Mouse (Mus musculus): ENCODE data around the gene Ppfibp1. TPM values are rescaled to one million over a fixed set of nuclear protein-coding genes. Genes with fewer than 3 reads are reported as not detected.
A peak's percentile ranks its signal among the peaks of the same experiment; 100 is the strongest.
"Not testable (repeated sequence)": the region's sequence is repeated elsewhere in the genome, so short reads cannot be mapped to it uniquely, and the experiment has no call there.

Gene Ppfibp1
- total RNA-seq (2021) = 83.0 and 102 TPM in 2 replicates
- long read RNA-seq, experiment 1, full-length matches to known transcripts = 9 of 33 reads
- long read RNA-seq, experiment 1, partial matches to known transcripts = 4 of 33 reads
- long read RNA-seq, experiment 1, other reads (novel, unspliced or antisense) = 20 of 33 reads
- long read RNA-seq, experiment 2, full-length matches to known transcripts = 5 of 30 reads
- long read RNA-seq, experiment 2, partial matches to known transcripts = 3 of 30 reads
- long read RNA-seq, experiment 2, other reads (novel, unspliced or antisense) = 22 of 30 reads

DNA sequence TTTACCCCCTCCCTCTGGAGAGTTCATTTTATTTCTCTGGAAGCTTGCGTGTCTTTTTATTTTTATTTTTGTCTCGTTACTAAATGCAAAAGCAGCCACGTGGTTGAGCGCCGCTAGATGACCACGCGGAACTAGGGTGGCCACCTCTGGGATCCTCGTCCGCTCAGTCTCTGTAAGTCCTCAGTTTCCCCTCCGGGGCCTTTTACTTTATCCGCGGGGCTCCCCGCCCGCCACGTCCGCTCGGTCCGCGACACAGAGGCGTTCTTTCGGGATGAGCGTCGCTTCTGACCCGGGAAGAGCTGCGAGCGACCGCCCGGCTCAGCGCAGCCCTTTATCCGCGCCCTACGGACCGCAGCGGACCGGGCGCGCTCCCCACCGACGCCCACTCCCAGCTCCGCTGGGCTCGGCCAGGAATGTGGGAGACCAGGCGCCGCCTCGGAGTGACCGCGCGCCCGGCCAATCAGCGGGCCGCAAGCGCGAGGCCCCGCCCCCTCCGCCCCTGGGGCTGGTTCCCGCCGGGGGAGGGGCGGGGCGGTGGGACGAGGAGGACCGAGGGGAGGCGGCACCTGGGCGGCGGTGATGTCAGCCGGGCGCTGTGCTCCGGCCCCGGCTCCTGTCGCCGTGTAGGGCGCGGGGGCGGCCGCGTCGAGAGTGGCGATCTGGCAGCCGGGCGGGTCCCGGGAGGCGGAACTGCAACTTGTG is at the start of gene Ppfibp1:
Ppfibp1 (plus strand) TSS at position 530 of the 702 bp plus-strand sequence.
- peak; percentile 98 for DNase-seq

DNA sequence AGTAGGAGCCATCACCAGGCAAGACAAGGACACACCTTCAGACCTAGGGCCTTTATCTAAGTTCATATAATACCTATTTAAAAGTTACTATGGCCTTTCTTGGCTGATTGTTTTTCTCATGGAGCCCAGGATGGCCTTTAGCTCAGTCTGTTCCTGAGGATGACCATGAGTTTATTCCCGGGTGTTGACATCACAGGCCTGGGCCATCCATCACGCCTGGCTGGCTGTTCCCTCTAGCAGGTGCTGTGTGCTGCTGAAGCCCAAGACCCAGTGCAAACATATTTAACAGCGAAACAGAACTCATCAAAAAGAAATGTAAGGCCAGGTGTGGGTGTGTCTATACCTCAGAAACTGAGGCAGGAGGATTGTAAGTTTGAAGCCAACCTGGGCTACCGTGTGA is 49.4 kb upstream of the Ppfibp1 start:
- DNase-seq = peak; percentile 44

DNA sequence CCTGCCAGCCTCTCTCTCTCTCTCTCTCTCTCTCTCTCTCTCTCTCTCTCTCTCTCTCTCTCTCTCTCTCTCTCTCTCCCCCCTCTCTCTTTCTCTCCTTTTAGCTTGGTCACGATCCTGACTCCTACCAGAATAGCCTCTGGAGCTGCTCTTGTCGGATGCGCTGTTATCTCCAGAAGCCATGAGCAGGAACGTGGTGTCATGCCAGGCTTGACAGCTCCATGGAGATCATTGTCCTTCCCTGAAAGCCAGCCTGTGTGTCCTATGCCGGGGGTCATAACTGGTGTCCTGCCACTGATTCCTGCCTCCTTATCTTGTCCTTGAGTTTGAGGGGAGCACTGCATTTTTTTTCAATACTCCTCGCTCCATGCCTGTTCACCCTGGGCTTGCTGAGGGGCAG is 43.4 kb upstream of the Ppfibp1 start:
- DNase-seq = no peak

DNA sequence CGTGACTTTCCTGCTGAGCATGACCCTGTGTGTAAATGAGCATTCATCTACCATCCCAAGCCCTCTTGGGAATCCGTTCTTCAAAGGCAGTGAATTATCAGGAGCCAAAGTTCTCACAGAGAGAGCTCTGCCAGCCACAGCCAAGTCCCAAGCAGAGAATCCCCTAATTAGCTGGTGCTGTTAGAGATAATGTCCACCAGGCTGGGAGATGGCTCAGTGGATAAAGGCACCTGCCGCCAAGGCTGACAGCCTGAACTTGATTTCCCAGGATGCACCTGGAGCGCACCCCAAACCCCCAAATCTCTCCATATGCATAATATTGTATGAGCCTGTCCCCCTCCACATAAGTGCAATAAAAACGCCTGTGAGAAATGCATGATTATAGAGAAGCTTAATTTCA is 42.9 kb upstream of the Ppfibp1 start:
- DNase-seq = no peak

DNA sequence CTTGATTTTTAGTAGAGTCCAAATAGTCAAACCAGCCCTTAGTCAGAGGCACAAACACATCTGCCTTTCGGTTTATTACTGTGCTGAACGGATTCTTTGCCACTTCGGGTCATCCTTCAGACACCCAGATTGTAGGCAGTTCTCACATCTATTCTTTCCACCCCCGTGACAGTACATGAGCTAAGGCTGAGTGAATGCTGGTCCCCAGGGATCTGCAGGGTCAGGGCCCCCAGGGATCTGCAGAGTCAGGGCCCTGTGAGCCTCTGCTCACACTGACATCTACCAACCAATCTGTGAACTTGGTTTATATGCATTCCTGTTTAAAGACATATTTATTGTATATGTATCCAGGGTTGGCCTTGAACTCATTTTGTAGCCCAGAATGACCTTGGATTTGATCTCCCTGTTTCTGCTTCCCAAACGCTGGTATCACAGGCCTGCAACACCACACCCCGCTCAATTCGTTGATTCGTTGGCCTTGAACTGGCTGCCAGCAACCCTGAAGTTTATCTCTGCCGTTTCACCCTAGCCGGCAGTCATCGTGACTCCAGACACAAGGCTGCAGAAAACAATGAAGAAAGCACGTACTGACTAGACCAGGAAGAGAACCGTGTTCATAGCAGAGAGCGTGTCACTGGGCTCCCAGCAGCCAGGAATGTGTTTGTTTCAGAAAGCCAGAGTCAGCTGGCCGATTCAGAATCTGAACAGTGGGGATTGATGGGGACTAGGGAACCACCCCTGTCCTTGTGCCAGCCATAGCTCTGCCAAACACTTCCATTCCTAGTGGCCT is 42.1 kb upstream of the Ppfibp1 start:
- peak; percentile 75 for DNase-seq

DNA sequence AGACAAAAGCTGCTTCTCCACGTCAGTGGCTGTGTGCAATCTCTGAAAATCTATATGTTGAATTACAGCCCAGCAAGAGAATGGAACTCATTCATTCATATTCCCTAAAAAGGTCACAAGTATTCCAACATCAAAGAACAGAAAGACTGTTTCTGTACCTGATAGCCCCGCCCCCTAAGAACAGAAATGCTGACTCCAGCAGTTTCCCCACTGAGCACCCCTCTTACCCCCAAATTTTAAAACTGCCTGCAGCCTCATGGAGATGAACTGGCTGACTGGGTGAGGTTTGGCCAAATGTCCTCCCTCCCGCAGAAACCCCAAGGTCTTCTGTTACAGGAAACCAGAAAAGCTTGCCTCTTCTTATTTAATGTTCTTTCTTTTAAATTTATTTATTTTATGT is 40.9 kb upstream of the Ppfibp1 start:
- no peak for DNase-seq

DNA sequence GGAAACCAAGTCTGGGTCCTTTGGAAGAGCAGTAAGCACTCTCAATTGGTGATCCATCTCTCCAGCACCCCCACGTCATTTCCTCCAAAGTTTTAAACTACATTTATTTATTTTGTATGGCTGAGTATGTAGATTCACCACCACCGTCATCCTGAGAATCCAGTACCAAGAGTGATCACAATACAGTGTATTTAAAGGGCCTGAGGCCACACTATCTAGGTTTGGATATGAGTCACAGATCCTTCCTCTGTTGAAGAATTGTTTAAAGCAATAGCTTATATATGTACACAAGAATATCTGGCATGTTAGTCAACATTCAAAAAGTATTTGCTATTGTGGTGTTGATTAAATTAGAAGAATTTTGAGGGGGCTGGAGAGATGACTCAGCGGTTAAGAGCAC is 40.0 kb upstream of the Ppfibp1 start:
- DNase-seq = no peak

DNA sequence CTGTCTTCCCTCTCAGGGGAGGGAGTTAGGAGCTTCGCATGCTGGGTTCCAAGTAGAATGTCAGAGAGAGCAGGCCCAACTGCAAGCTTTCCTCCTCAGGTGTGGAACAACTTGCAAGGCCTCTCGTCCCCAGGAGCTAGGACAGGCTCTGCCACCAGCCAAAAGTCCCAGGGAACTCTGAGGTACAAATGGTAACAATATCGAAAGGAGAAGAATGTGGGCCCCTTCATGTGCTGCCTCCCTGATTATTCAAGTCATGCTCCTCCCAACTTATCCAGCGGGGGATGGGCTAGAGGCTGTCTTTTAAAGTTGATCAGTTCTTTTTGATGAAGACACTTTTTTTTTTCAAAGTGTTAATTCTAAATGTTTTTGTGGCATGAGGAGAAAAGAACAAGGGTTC is 38.2 kb upstream of the Ppfibp1 start, which contains the start of gene Smco2:
Smco2 (plus strand) TSS at position 55 of the 400 bp plus-strand sequence.
- no peak for DNase-seq

DNA sequence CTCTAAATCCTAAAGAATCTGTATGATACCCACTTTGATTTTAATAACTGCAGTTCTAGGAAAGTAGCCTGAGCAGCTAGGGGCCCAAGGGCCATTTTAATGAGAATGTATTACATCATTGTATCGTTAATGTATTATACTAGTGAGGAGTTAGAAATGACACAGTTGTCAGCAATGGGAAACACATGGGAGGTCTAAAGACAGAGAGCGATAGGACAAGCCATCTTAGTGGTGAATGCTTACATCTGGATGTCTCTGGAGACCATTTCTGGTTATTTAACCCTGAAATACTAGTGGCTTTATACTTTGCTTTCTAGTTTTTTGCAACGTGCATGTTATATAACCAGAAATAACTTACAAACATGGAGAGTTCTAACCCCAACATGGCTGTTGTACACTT is 36.4 kb upstream of the Ppfibp1 start:
- DNase-seq = no peak

DNA sequence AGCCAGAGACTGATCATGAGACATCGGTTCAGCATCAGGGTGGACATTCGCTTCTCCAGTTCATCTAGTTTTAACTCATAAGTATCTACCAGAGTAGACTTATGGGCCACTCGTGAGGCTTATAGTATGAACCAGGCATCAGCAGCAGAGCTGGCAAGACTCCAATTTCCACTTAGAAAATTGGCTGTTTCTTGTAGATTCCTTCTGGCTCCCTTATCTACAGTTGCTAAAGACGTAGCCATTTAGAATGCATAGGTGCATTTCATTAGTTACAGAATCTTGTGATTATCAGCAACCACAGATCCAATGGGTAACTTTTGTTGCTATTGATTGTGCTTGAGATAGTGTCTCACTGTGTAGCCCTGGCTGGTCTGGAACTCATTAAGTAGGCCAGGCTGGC is 35.5 kb upstream of the Ppfibp1 start:
- DNase-seq = no peak

DNA sequence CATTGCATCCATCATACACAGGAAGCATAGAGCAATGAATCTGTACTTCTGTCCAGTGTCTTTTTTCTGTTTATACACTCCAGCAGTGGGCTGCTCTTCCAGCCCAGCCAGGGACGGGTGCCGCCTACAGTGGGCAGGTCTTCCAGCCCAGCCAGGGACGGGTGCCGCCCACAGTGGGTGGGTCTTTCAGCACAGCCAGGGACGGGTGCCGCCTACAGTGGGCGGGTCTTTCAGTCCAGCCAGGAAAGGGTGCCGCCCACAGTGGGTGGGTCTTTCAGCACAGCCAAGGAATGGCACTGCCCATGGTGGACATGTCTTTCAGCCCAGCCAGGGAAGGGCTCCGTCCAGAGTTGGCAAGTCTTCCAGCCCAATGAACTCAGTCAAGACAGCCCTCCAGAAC is 33.1 kb upstream of the Ppfibp1 start:
- DNase-seq = no peak

DNA sequence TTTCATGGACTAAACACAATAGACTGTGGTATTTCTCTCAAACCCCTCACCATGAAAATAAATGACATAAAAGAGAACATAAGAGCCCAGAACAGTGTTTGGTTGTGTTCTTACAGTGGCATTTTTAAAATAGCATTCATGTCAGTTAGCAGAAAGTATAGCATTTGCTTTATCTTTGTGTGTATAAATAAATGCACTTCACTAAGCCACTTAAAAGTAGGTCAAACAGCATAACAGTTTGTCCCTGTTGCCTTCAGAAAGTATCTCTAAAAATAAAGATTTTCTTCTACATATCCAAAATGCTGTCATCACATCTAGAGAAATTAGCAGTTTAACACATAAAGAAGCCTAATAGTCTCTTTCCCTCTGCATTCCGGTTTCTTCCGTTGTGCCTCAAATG is 30.9 kb upstream of the Ppfibp1 start:
- DNase-seq = no peak

DNA sequence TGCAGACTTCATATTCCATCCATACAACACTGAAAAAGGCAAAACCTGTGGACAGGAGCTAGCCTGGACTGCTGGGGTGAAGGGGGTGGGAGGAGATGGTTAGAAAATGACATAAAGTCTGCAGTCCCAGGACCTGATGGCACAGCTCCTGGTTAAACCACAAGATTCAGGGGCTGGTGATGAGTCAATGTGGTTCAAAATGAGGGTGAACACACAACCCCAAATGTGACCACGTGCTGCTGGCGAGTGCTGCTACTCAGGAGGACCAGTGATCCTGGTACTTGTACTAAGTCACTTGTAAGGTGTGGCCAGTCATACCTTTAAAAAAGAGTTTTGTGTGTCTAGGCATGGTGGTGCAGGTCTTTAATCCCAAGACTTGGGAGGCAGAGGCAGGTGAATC is 25.1 kb upstream of the Ppfibp1 start:
- no peak for DNase-seq

DNA sequence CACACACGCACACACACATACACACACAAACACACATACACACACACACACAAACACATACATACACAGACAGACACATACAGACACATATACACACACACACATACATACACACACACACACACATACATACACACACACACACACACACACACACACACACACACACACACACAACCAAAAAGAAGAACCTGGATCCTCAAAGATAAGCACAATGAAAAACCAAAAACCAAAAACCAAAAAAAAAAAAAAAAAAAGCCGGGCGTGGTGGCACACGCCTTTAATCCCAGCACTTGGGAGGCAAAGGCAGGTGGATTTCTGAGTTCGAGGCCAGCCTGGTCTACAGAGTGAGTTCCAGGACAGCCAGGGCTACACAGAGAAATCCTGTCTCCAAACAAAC is 23.9 kb upstream of the Ppfibp1 start:
- DNase-seq = not testable (repeated sequence)

DNA sequence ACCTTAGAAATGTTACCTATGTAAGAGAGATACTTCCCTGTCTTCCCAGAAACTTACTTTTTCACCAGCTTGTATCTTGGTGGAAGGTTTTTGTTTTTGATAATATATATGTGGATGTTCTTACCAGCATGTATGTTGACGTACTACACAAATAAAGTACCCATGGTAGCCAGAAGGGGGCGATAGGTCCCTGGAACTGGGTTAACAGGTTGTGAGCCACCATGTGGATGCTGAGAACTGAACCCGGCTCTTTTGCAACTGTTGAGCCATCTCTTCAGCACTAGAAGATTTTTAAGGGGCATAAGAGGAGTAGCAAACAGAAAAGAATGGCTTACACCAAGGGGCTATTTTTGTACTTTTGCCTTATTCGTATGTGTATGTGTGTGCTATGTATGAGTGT is 22.6 kb upstream of the Ppfibp1 start:
- no peak for DNase-seq

DNA sequence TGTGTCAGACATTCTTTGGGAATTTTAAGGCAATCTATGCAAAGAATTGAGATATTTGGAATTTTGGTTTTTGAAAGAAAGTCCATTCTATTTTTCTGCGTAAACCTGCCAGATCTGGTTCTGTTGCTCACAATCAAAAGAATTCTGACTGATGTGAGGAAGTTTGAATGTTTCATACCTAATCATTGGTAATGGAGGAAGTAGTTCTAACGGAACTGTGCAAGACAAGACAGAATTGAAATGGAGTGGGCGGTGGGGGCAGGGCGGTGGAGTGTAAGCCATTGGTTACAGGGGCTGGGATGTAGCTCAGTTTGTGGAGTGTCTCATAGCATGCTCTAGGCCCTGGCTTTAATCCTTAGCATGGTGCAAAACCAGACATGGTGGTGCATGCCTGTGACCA is 16.3 kb upstream of the Ppfibp1 start:
- no peak for DNase-seq

DNA sequence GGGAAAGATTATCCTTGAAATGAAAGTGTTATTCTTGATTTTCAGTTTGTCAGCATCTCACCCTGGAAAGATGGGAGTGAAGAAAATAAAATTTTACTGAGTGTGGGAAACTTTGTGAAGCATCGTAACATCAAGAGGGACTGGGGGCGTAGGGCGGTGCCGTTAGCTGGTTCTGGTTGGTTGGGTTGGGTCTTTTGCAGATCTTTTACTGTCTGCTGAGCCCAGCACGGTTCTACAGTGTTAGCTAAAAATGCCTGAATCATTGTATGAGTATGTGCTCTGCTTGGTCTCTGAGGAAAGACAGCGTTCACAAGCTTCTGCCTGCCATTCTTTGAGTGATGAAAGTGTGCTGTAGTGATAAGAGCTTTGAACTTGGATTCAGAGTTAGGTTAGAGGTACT is 13.9 kb upstream of the Ppfibp1 start:
- no peak for DNase-seq

DNA sequence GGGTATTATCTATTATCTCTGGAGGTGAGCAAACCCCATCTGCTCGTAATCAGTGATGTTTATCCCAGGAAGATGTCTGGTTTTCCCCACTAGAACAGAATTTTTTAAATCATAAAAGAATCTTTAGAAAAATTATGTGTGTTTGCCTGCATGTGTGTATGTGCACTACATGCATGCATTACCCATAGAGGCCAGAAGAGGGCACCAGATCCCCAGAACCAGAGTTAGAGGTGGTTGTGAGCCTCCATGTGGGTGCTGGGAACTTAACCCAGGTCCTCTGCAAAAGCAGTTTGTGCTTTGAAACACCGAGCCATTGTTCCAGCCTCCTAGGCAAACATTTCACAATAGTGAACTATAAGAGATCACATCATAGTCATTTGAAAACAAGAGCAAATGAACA is 11.5 kb upstream of the Ppfibp1 start:
- DNase-seq = no peak

DNA sequence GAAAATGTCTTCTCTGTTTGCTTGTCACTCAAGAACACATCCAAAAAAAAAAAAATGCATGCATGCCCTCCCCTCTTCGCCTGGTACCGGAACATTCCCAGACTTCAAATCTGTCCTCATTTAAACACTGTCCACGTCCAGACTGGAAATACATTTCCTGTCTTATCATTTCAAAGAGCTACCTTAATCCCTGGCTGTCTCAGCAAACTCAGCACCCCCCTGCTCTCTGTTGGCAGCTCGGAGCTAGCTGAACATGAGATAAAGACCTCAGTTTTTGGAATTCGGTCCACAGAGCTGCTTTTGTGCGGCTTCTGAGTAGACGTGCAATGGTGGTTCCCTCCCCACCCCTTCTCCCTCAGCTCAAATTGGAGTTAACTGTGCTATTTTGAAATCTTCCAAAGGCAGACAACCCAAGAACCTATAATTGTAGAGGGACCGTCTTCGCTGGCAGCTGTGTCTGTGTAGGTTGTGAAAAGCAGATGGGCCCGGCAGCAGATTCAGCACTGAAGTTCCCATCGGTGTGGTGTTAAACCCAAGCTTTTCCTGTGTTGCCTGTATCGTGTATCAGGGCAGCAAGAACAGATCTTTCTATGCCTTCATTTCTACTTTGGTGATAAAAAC is 10.8 kb upstream of the Ppfibp1 start:
- DNase-seq = no peak

DNA sequence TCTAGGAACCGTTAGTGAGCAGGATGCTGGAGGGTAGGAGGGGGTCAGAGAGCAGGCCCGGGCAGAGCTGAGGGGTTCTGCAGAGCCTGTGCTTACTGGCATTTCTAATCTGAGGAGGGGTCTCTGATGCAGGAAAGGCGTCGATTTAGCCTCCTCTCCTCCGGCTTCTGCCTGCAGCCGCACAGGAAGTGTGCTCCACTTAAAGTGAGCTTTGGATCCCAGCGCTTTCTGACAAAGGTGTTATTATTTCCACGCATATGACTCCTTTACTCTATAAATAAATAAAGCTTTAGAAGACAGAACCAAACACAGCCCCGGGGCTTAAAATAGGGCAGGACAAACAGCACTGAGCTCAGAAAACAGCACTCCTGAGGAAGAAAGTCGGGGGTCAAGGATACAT is 9.4 kb upstream of the Ppfibp1 start:
- no peak for DNase-seq

DNA sequence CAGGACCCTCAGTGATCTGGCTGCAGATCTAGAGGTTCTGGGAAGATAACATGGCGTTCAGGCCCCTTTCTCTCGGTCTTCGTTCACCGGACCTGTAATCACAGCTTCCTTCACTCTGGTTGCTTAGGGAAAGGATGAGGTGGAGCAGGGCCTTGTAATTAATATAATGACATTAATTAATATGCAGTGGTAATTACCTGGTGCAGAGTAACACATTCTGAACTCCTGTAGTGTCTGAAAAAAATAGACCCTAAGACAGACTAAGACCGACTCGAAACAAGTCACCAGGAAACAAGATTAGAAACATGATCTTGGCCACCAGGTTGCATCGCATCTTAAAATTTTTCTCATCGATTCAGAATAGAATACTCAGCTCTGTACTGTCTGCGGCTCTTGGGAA is 8.4 kb upstream of the Ppfibp1 start:
- no peak for DNase-seq

DNA sequence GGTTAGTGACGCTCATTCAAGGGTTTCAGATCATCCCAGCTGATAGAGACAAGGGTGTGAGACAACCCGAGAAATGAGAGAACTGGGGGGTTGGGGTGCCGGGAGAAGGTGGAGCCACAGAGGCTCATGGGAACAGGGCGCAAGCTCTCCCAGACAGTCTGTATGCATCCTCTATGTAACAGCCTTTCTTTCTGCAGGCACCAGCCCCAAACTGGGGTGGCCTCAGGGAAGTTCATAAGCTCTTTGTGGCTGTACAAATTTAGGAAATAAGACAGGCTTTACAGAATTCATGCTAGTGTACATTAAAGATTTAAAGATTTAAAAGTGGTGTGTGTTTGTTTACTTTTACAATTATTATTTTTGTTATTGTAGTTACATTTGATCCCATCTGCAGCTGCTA is 8.0 kb upstream of the Ppfibp1 start:
- no peak for DNase-seq

All from adrenal gland, postnatal 14 days (tissue).